Mouse (Mus musculus) liver, adult 2 months (tissue): Measurements from ENCODE around the gene Cdk14.

Experiments used
- CTCF ChIP-seq: fragments of 200-500 bp; IDR thresholded peaks from 2 replicates; pipeline ENCODE4 v1.5.1; 2011; ENCODE audit warnings: low read depth, low read length, control low read depth
- POLR2A ChIP-seq: fragments of 200-500 bp; IDR thresholded peaks from 2 replicates; pipeline ENCODE4 v1.6.1; 2011; ENCODE audit warnings: low read length, control low read depth; ENCODE audit not compliant: insufficient read depth; ENCODE audit errors: extremely low read depth

GRCm38 (mm10) chr5:5359370-5359769, 60.7 kb downstream of the Cdk14 start:
- TF ChIP-seq POLR2A (no peak), CTCF (peak; percentile 13; the same call in 1 of the 2 replicates)
